Mouse (Mus musculus): ENCODE measurements around the gene Gm20867.
"Not testable (repeated sequence)": the region's sequence is repeated elsewhere in the genome, so short reads cannot be mapped to it uniquely, and the experiment has no call there.

Gene Gm20867

GRCm38 (mm10) chrY:77963104-77963503 lies at the start of gene Gm20867:
Gene Gm20867 (minus strand): TSS chrY:77963204.
- not testable (repeated sequence) for DNase-seq (ENCODE audit: low read depth, low spot score)

Data from retina, postnatal 7 days (tissue).